Mouse (Mus musculus) v-Abl transformed pro-B cells (cell line): Measurements from ENCODE around the gene Krt24.

Experiments used
- in situ Hi-C, 2 experiments: fragments of 400-800 bp; cut with MboI; formaldehyde crosslinking; loops; one replicate each; pipeline ENCODE4 v1.15.1; 2025; ENCODE audit not compliant: unreplicated experiment in 2 of 2

Krt24 gene

DNA sequence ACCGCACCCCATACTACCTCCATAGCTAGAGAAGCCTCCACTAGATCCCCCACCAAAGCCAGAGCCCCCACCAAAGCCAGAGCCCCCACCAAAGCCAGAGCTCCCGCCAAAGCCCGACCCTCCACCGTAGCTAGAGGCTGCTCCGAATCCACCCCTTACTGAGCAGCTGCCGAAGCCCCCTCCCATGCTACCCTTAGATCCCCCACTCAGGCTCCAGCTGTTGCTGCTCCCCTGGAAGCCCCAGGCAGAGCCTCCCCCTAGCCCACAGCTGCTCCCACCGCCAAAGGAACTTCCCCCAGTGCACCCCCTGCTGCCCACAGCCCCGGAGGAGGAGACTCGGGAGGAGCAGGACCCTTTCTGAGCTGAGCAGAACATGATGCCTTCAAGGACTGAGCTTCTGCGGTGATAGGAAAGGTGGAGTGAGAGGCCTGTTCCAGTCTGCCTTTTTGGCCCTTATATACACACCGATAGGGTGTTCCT, at the start of gene Krt24:
TSS of gene Krt24 (minus strand) at position 430 of the 480 bp plus-strand sequence.
- in situ Hi-C loops: loop anchor here in 1 of 2 experiments (25.0 kb wide), 1 partner anchor 248 kb away; the partner anchor contains the start of gene Igfbp4

GRCm38 (mm10) chr11:99333426-99333825, 48.4 kb upstream of the Krt24 start:
- in situ Hi-C loops: no loop called here

DNA sequence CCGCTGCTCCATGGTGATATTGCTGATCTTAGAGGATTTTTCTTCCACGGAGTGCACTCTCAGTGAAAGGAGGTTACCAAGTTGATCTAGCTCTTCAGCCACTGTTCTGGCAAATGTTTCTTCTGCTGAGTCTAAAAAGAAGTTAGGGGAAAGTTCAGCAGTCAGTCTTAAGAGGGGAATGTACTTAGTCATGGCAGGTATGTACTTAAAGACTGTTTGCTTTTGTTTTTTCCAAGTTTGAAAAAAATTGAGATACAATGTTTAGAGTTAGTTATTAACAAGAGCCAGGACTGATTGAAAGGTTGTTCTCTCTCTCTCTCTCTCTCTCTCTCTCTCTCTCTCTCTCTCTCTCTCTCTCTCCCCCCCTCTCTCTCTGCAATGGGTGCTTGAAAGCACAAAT, 44.6 kb upstream of the Krt24 start:
- in situ Hi-C loops: no loop called here

- in situ Hi-C loops: loop anchor here in 1 of 2 experiments (5.0 kb wide), 1 partner anchor 964 kb away; no protein-coding TSS in a partner anchor
Observed at GRCm38 (mm10) chr11:99322851-99323250, 37.8 kb upstream of the Krt24 start, which contains the start of gene Krt25. TSS of gene Krt25 (minus strand) at chr11:99322951.

DNA sequence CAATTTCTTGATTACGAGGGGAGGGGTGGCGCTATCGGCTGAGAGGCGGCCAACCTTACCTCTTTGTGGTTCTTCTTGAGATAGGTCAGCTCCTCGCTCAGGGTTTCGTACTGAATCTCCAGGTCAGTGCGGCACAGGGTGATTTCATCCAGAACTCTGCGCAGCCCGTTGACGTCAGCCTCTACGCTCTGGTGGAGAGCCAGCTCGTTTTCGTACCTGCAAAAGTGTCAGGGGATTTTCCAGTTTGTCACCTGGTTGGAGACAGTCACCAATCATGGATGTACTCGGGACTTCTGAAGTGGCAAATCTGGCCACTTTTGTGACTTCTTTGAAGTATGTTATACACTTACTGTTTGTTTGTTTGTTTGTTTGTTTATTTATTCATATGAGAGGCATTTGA, 36.0 kb upstream of the Krt24 start:
- in situ Hi-C loops: loop anchor here in 1 of 2 experiments (5.0 kb wide), 1 partner anchor 966 kb away; no protein-coding TSS in a partner anchor

DNA sequence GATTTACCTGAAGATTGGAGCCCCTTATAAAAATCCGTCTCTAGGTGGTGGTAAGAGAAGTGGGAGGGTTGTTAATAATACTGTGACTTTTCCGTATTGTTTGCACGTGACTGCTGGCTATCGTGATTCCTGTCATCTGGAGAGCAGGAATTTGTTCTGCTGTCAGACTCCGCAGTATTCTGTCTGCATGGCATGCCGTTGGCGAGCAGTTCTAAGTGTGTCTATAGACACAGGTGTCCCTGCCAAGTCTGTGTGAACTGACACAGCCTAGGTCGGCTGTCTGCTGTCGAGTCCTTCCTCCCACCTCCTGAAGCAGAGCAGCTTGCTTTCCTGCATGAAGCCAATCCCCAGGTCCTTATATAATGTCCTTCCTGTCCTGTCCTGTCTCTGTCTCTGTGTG, 34.1 kb upstream of the Krt24 start:
- in situ Hi-C loops: loop anchor here in 1 of 2 experiments (10.0 kb wide), 1 partner anchor 976 kb away; no protein-coding TSS in a partner anchor

GRCm38 (mm10) chr11:99316543-99316942, 31.5 kb upstream of the Krt24 start:
- in situ Hi-C loops: loop anchor here in 1 of 2 experiments (10.0 kb wide), 1 partner anchor 978 kb away; no protein-coding TSS in a partner anchor

- in situ Hi-C loops: loop anchor here in 1 of 2 experiments (10.0 kb wide), 1 partner anchor 980 kb away; no protein-coding TSS in a partner anchor
Observed at GRCm38 (mm10) chr11:99314594-99314993, 29.5 kb upstream of the Krt24 start.

- in situ Hi-C loops: loop anchor here in 1 of 2 experiments (10.0 kb wide), 1 partner anchor 984 kb away; no protein-coding TSS in a partner anchor
Observed at GRCm38 (mm10) chr11:99310882-99311281, 25.8 kb upstream of the Krt24 start.

DNA sequence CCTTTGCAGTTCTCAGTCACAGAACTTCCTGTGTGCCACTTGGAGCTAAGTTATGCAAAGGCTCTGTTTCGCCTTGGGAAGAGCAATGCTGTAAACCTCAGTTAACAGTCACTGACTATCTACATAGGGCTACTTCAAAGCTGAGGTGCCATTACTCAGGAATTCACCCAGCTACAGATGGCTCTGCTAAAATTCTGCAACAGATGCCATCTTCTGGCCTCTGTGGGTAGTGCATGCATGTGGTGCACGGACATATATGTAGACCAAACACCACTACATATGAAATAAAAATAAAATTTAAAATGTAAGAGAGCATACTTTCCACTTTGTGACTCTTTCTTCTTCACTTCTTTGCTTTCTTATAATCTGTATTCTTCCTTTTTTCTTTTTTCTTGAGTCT, 22.5 kb upstream of the Krt24 start:
- in situ Hi-C loops: no loop called here

DNA sequence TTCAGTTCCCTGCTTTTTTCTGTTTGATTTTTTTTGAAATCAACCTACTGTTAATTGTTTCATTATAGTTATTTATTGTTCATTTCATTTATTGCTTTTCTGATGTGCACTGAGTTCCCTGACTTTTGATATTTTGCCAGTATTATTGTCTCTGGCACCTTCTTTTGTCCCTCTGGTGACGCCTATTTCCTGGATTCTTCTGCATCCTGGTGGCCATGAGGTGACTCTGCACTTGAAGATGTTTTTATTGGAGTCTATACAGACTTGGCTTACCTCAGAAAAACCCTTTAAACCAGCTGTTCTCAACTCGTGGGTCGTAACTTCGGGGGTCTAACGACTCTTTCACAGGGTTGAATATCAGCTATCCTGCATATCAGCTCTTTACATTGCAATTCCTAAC, 10.0 kb upstream of the Krt24 start:
- in situ Hi-C loops: loop anchor here (10.0 to 25.0 kb wide), 3 partner anchors 170 to 370 kb away; partner anchors contain the start of genes Igfbp4 (in 1 of the 2) and Rara (in 1 of the 2)

DNA sequence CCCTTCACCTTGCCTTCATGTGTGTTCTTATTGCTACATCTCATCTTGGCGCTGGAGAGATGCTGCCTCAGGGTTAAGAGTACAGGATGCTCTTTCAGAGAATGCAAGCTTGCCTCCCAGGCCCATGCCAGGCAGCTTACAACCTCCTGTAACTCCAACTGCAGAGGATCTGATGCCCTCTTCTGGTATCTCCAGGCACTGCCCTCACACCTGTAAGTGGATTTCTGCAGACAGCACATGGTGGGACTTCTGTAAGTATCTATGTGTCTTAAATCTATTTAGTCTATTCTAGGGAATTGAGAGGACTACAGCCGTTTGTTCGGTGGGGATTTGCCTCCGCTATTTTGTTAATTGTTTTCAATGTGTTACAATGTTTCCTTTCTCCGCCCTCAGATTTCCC, 7.8 kb upstream of the Krt24 start:
- in situ Hi-C loops: loop anchor here (5.0 to 25.0 kb wide), 7 partner anchors 96 to 376 kb away; partner anchors contain the start of genes Igfbp4 (in 1 of the 2) and Rara (in 1 of the 2)

GRCm38 (mm10) chr11:99284011-99284410, 1.1 kb downstream of the Krt24 start:
- in situ Hi-C loops: loop anchor here in 1 of 2 experiments (25.0 kb wide), 1 partner anchor 247 kb away; the partner anchor contains the start of gene Igfbp4

- in situ Hi-C loops: loop anchor here in 1 of 2 experiments (25.0 kb wide), 1 partner anchor 246 kb away; the partner anchor contains the start of gene Igfbp4
Observed at GRCm38 (mm10) chr11:99283334-99283733, 1.7 kb downstream of the Krt24 start.

- in situ Hi-C loops: loop anchor here in 1 of 2 experiments (25.0 kb wide), 1 partner anchor 244 kb away; the partner anchor contains the start of gene Igfbp4
Observed at GRCm38 (mm10) chr11:99281116-99281515, 3.9 kb downstream of the Krt24 start.

- in situ Hi-C loops: loop anchor here in 1 of 2 experiments (25.0 kb wide), 1 partner anchor 243 kb away; the partner anchor contains the start of gene Igfbp4
Observed at GRCm38 (mm10) chr11:99279986-99280385, 5.1 kb downstream of the Krt24 start.

GRCm38 (mm10) chr11:99276786-99277185, 8.3 kb downstream of the Krt24 start:
- in situ Hi-C loops: loop anchor here in 1 of 2 experiments (25.0 kb wide), 1 partner anchor 239 kb away; the partner anchor contains the start of gene Igfbp4

- in situ Hi-C loops: loop anchor here in 1 of 2 experiments (25.0 kb wide), 1 partner anchor 238 kb away; the partner anchor contains the start of gene Igfbp4
Observed at GRCm38 (mm10) chr11:99275624-99276023, 9.4 kb downstream of the Krt24 start.

GRCm38 (mm10) chr11:99272721-99273120, 12.3 kb downstream of the Krt24 start:
- in situ Hi-C loops: no loop called here

DNA sequence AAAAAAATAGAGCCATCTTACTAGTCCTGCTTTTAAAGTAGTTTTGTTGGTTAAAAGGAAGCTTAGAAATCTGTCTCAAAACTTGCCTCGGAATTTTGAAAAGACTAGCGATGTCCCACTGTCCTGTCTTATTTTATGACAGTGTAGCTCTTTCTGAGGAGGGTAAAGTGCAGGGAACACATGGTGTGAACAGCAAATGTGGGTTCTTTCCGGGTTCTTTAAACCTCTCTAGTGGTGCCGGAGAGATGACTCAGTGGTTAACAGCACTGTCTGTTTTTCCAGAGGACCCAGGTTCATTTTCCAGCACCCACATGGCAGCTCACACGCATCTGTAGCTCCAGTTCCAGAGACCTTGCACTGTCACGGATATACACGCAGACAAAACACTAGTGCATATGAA, 15.9 kb downstream of the Krt24 start:
- in situ Hi-C loops: no loop called here

- in situ Hi-C loops: no loop called here
Observed at GRCm38 (mm10) chr11:99265796-99266195, 19.3 kb downstream of the Krt24 start.
